Mouse (Mus musculus): ENCODE measurements around the gene St6gal1. TPM values are rescaled to one million over a fixed set of nuclear protein-coding genes. Genes with fewer than 3 reads are reported as not detected.

Gene St6gal1
- polyA plus RNA-seq, 1 experiment: 5.7 TPM

DNA sequence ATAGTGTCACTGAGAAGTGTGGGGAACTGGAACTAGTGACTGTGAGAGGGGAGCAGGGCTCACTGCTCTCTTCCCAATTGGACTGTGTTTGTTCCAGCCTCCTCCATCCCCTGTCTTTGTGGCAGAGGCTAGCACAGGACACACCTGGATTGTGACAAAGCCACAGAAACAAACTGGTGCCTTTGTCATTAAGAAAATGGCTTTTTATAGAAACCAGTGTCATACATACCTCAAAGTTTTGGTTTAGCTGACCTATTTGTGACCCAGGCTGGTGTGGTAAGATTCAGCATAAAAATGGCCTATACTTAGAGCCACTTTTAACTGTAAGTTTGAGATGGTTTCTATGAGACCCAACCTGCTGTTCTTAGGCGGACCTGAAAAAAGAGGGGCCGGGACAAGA is 116.7 kb downstream of the St6gal1 start:
- no peak overlapping the region for H3K4me3 ChIP-seq
- no peaks in the 10 kb centered on the region for H3K27me3 ChIP-seq (ENCODE audit: control insufficient read depth, insufficient read depth, insufficient read length)
- H3K4me2 ChIP-seq (ENCODE audit: low read depth): no peak overlapping the region
- TF ChIP-seq CEBPB (IDR thresholded peaks at IDR 0.05; ENCODE audit: insufficient read depth, poor library complexity, severe bottlenecking) (no peak), MYOD1 (IDR thresholded peaks at IDR 0.05; ENCODE audit: control insufficient read depth in 1 of 3, insufficient read length in 2 of 3, low read depth in 2 of 3) (no peak), TCF12 (IDR thresholded peaks at IDR 0.05; ENCODE audit: insufficient read depth, poor library complexity, severe bottlenecking) (no peak), REST (IDR thresholded peaks at IDR 0.05; ENCODE audit: insufficient read depth, insufficient read length) (no peak), POLR2AphosphoS2 (IDR thresholded peaks at IDR 0.05; ENCODE audit: insufficient read length, low read depth) (no peak), MAX (IDR thresholded peaks at IDR 0.05; ENCODE audit: low read depth) (no peak), POLR2A (IDR thresholded peaks at IDR 0.05; ENCODE audit: insufficient read length, low read depth) (no peak), TCF3 (IDR thresholded peaks at IDR 0.05; ENCODE audit: insufficient read length, low read depth) (no peak), USF1 (IDR thresholded peaks at IDR 0.05; ENCODE audit: low read depth) (no peak), MYOG (IDR thresholded peaks at IDR 0.05; ENCODE audit: control insufficient read depth in 1 of 3, insufficient read depth in 1 of 3, insufficient read length in 2 of 3, low read depth in 2 of 3) (no peak), E2F4 (IDR thresholded peaks at IDR 0.05; ENCODE audit: insufficient read depth) (no peak), SRF (IDR thresholded peaks at IDR 0.05; ENCODE audit: control insufficient read depth, insufficient read length, low read depth) (no peak)
- H3K79me2 ChIP-seq (ENCODE audit: control insufficient read depth, insufficient read depth): no peaks in the 10 kb centered on the region
- no peak overlapping the region for H3ac ChIP-seq (ENCODE audit: control insufficient read depth, insufficient read length)
- no peaks in the 10 kb centered on the region for H3K36me3 ChIP-seq (ENCODE audit: control insufficient read depth, insufficient read depth)

DNA sequence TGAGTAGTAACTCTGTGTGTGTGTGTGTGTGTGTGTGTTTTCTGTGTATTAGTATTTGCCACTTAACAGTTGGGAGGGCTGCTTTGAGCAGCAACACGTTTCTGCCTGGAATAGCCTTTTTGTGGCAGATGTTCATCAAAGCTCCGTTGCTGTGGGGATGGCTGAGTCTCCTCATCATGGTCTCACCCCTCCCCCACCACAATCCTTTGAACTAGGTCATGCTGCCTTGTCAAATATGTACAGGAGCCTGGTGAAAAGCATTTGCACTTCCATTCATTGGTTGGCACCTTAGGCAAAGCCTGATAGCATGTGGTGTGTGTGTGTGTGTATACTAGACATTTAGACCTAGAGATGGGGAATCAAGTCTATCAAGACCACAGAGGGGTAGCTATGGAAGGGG is 126.3 kb downstream of the St6gal1 start:
- Histone ChIP-seq H3K4me2 (ENCODE audit: low read depth) (no peak overlapping the region), H3ac (ENCODE audit: control insufficient read depth, insufficient read length) (no peak overlapping the region), H3K79me2 (ENCODE audit: control insufficient read depth, insufficient read depth) (no peaks in the 10 kb centered on the region), H3K4me3 (no peak overlapping the region), H3K36me3 (ENCODE audit: control insufficient read depth, insufficient read depth) (no peaks in the 10 kb centered on the region), H3K27me3 (ENCODE audit: control insufficient read depth, insufficient read depth, insufficient read length) (no peaks in the 10 kb centered on the region)
- TF ChIP-seq USF1 (IDR thresholded peaks at IDR 0.05; ENCODE audit: low read depth): no peak

DNA sequence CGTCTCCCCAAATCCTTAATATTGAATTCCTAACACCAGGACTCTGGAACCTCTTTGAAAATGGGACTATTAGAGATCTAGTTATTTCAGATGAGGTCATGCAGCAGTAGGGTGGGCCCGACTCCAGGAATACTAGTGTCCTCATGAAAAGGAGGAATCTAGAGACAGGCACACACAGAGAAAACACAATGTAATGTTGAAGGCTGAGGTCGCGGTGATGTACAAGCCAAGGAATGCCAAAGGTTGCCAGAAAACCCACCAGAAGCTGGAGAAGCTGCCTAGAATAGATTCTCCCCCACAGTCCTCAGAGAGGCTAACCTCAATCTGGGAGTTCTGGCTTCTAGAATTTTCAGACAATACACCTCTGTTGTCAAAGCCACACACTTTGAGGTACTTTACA is 136.5 kb downstream of the St6gal1 start:
- no peak overlapping the region for H3K4me2 ChIP-seq (ENCODE audit: low read depth)
- no peaks in the 10 kb centered on the region for H3K79me2 ChIP-seq (ENCODE audit: control insufficient read depth, insufficient read depth)
- no peaks in the 10 kb centered on the region for H3K36me3 ChIP-seq (ENCODE audit: control insufficient read depth, insufficient read depth)
- no peaks in the 10 kb centered on the region for H3K27me3 ChIP-seq (ENCODE audit: control insufficient read depth, insufficient read depth, insufficient read length)
- no peak overlapping the region for H3K4me3 ChIP-seq
- H3ac ChIP-seq (ENCODE audit: control insufficient read depth, insufficient read length): no peak overlapping the region
- no peak for TF ChIP-seq POLR2AphosphoS2 (IDR thresholded peaks at IDR 0.05; ENCODE audit: insufficient read length, low read depth)

DNA sequence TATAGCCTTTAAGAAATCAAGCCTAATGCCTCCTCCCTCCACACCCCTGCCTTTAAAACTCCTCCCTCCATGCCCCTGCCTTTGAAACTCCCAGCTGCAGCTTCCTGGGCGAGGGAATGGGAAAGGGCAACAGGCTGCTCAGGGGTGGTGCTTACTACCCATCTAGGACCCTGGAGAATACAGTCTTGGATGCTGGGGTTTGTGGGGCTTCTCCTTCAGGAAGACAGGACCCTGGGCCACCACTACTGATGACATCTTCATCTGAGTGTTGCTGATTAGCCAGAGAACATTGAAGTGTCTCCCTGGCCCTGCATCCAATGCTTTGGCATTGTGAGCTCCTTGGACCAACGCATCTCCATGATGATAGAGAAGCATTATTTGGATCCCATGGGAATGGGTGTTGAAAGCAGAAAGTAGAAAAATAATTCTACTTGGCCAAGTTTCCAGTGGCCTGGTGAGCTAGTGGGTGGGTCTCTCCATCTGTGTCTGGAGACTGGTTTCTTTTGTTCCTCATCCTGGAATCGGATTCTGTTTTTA is 137.0 kb downstream of the St6gal1 start:
- Histone ChIP-seq H3ac (ENCODE audit: control insufficient read depth, insufficient read length) (no peak overlapping the region), H3K36me3 (ENCODE audit: control insufficient read depth, insufficient read depth) (no peaks in the 10 kb centered on the region), H3K4me3 (no peak overlapping the region), H3K27me3 (ENCODE audit: control insufficient read depth, insufficient read depth, insufficient read length) (no peaks in the 10 kb centered on the region), H3K79me2 (ENCODE audit: control insufficient read depth, insufficient read depth) (no peaks in the 10 kb centered on the region), H3K4me2 (ENCODE audit: low read depth) (no peak overlapping the region)
- TF ChIP-seq TCF12 (IDR thresholded peaks at IDR 0.05; ENCODE audit: insufficient read depth, poor library complexity, severe bottlenecking) (no peak), REST (IDR thresholded peaks at IDR 0.05; ENCODE audit: insufficient read depth, insufficient read length) (no peak), USF1 (IDR thresholded peaks at IDR 0.05; ENCODE audit: low read depth) (no peak), POLR2AphosphoS2 (IDR thresholded peaks at IDR 0.05; ENCODE audit: insufficient read length, low read depth) (no peak), POLR2A (IDR thresholded peaks at IDR 0.05; ENCODE audit: insufficient read length, low read depth) (no peak), E2F4 (IDR thresholded peaks at IDR 0.05; ENCODE audit: insufficient read depth) (no peak), MYOG (IDR thresholded peaks at IDR 0.05; ENCODE audit: control insufficient read depth in 1 of 3, insufficient read depth in 1 of 3, insufficient read length in 2 of 3, low read depth in 2 of 3) (no peak), SRF (IDR thresholded peaks at IDR 0.05; ENCODE audit: control insufficient read depth, insufficient read length, low read depth) (no peak), TCF3 (IDR thresholded peaks at IDR 0.05; ENCODE audit: insufficient read length, low read depth) (no peak), MAX (IDR thresholded peaks at IDR 0.05; ENCODE audit: low read depth) (no peak), CEBPB (IDR thresholded peaks at IDR 0.05; ENCODE audit: insufficient read depth, poor library complexity, severe bottlenecking) (no peak), MYOD1 (IDR thresholded peaks at IDR 0.05; ENCODE audit: control insufficient read depth in 1 of 3, insufficient read length in 2 of 3, low read depth in 2 of 3) (no peak)

DNA sequence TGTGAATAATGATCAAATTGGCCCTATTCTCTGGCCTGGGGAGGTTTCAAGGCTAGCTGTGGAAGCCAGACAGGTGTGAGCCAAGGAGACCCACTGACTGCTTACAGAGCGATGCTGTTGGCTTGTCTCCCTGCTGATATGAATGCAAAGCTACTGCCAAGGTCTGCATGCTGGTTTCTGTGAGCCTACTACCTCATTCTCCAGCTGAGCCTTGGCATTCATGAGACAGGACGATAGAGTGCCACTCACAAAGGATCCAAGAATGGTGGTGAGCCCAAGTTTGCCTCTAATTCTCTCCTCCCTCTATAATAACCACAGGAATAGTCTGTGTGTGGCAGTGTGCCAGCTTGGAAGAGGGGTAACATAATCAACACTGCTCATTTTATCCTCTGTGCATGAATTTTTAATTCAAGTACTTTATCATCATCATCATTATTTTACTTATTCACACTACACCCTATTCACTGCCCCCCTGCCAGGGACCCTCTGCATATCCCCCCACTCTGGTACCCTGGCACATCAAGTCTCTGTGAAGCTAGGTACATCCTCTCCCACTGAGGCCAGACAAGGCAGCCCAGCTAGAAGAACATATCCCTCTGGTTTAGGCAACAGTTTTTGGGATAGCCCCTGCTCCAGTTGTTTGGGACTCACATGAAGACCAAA is 139.9 kb downstream of the St6gal1 start:
- TF ChIP-seq E2F4 (IDR thresholded peaks at IDR 0.05; ENCODE audit: insufficient read depth) (no peak), REST (IDR thresholded peaks at IDR 0.05; ENCODE audit: insufficient read depth, insufficient read length) (no peak), MYOG (IDR thresholded peaks at IDR 0.05; ENCODE audit: control insufficient read depth in 1 of 3, insufficient read depth in 1 of 3, insufficient read length in 2 of 3, low read depth in 2 of 3) (no peak), TCF12 (IDR thresholded peaks at IDR 0.05; ENCODE audit: insufficient read depth, poor library complexity, severe bottlenecking) (no peak), POLR2AphosphoS2 (IDR thresholded peaks at IDR 0.05; ENCODE audit: insufficient read length, low read depth) (no peak), SRF (IDR thresholded peaks at IDR 0.05; ENCODE audit: control insufficient read depth, insufficient read length, low read depth) (no peak), MAX (IDR thresholded peaks at IDR 0.05; ENCODE audit: low read depth) (no peak), CEBPB (IDR thresholded peaks at IDR 0.05; ENCODE audit: insufficient read depth, poor library complexity, severe bottlenecking) (no peak), MYOD1 (IDR thresholded peaks at IDR 0.05; ENCODE audit: control insufficient read depth in 1 of 3, insufficient read length in 2 of 3, low read depth in 2 of 3) (no peak), TCF3 (IDR thresholded peaks at IDR 0.05; ENCODE audit: insufficient read length, low read depth) (no peak)
- Histone ChIP-seq H3K4me3 (no peak overlapping the region), H3K4me2 (ENCODE audit: low read depth) (no peak overlapping the region), H3K36me3 (ENCODE audit: control insufficient read depth, insufficient read depth) (no peaks in the 10 kb centered on the region), H3K79me2 (ENCODE audit: control insufficient read depth, insufficient read depth) (no peaks in the 10 kb centered on the region), H3K27me3 (ENCODE audit: control insufficient read depth, insufficient read depth, insufficient read length) (no peaks in the 10 kb centered on the region), H3ac (ENCODE audit: control insufficient read depth, insufficient read length) (no peak overlapping the region)
